Mouse (Mus musculus) macrophage (primary cell): Measurements from ENCODE around the gene Mgat4d. TPM values are rescaled to one million over a fixed set of nuclear protein-coding genes. Genes with fewer than 3 reads are reported as not detected.
"Not testable (repeated sequence)": the region's sequence is repeated elsewhere in the genome, so short reads cannot be mapped to it uniquely, and the experiment has no call there.

Source experiments
- H3K27ac ChIP-seq: fragments of 350-480 bp; formaldehyde crosslinking; 2 replicates; pipeline ENCODE4 v1.9.0; 2021
- H3K36me3 ChIP-seq: fragments of 350-480 bp; formaldehyde crosslinking; 2 replicates; pipeline ENCODE4 v1.9.0; 2021; ENCODE audit errors: inconsistent target
- H3K4me3 ChIP-seq: fragments of 350-480 bp; formaldehyde crosslinking; 2 replicates; pipeline ENCODE4 v1.9.0; 2021; ENCODE audit errors: inconsistent target
- H3K79me2 ChIP-seq: fragments of 350-480 bp; formaldehyde crosslinking; 2 replicates; pipeline ENCODE4 v1.9.0; 2021; ENCODE audit errors: inconsistent target
- WGBS: methylation state at CpG from one replicate; pipeline ENCODE4 v1.1.7; 2026; ENCODE audit warnings: inconsistent platforms; ENCODE audit not compliant: missing documents; 5-methylcytosine and 5-hydroxymethylcytosine counted together
- polyA plus RNA-seq: library from polyadenylated mRNA; stranded (reverse); fragments of 250-400 nt; gene quantifications from 3 replicates; pipeline ENCODE4 v1.2.4, GENCODE M21; 2018; ENCODE audit warnings: inconsistent platforms
- total RNA-seq, 78 experiments: library from RNA; depleted of rRNA; stranded (reverse); fragments of 250-400 nt; gene quantifications; 1 replicate in 9 of 78; 2 replicates in 24 of 78; 3 replicates in 43 of 78; 4 replicates in 2 of 78; pipeline ENCODE4 v1.2.4; 2018; ENCODE audit warnings: inconsistent platforms in 56 of 78

Gene Mgat4d
- total RNA-seq (2018; cell fraction: chromatin; rRNA removed): not detected
- not detected for total RNA-seq (2018; cell fraction: cytosol; rRNA removed)
- not detected for total RNA-seq (2018; cell fraction: nucleus; rRNA removed)
- polyA plus RNA-seq: not detected in 3 replicates

DNA sequence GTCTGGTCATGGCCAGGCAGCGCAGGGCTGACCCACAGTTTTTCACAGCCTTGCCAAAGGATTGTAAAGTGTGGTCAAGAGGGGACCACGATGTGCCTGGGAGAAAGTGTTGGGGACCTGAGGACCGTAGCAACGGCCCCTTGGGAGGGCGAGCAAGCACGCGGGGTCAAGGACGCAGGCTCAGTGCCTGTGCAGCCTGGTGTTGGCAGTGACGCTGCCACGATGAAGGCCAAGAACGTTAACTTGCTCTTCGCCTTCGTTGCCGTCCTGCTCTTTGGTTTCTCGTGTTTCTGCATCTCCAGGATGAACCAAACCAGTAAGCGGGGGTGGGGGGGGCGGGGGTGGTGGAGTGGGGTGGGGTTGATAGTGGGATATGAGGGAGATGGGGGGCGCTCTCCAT is at the start of gene Mgat4d:
TSS of gene Mgat4d (plus strand) at position 209 of the 400 bp plus-strand sequence.
- H3K4me3 ChIP-seq: no peak within 1 kb of the TSS
- WGBS: 84% methylated on average over 17 of the region's 18 CpGs

DNA sequence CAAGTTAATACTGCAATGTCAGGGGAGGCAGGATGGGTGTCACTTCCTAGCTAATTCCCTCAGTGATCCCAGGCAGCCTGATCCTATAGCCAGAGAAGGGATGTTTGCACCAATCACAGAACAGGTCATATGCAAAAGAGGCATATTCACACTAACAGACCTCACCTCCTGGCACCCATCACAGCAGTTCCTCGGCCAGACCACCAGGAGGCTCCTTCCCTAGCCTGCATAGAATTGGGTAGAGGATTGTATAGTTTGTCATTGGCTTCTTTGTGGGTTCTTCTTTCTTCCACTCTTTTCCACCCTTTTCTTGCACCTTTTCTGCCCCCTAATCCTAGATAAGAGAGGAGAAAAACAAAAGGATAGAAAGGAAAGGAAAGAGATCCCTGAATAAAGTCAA is 48.1 kb upstream of the Mgat4d start:
- Histone ChIP-seq H3K4me3 (no peak overlapping the region), H3K36me3 (no peaks in the 10 kb centered on the region), H3K27ac (no peak overlapping the region), H3K79me2 (no peaks in the 10 kb centered on the region)
- WGBS: 50% methylated on average over 1 of the region's 1 CpGs

More for the DNA sequence above, at the start of gene Mgat4d:
- Histone ChIP-seq H3K27ac (no peak within 1 kb of the TSS), H3K36me3 (no peaks in the 10 kb centered on the region), H3K79me2 (no peaks in the 10 kb centered on the region)

DNA sequence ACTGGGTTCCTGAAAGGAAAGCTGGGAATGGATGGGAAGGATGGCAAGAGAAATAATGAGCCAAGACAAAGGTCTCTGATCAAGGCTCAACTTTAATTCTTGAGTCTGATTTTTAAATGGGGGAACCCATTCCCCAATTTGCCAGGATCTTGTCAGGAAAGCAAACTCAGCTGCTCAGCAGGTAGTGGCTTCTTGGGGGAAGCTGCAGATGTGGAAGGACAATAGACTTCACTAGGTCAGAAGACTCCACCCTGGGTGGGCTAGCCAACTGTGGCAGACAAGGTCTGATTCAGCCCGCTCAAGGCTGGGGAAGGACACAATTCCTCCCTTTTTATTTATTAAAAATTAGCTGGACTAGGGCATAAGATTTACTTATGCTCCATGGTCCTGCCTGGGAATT is 43.3 kb upstream of the Mgat4d start:
- Histone ChIP-seq H3K36me3 (no peaks in the 10 kb centered on the region), H3K4me3 (no peak overlapping the region), H3K79me2 (no peaks in the 10 kb centered on the region), H3K27ac (no peak overlapping the region)
- 100% methylated on average over 1 of the region's 1 CpGs for WGBS

DNA sequence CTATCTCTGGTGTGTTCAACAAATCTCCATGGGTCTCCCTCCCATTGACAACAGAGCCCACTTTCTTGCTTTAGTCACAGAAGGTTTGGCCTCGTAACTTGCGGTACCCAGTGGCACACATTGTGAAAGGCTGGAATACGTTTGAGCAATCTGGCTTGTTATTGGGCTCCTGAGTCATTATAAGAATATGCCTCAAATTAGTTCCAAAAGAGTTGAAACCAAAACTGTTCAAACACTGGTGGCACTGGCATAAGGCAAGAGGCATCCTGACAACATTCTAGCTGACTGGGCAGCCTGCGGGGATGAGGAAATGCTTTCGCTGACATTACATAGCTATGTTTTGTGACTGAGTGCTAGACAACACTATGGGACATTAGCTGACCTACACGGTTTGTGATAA is 38.4 kb upstream of the Mgat4d start:
- Histone ChIP-seq H3K27ac (no peak overlapping the region), H3K4me3 (no peak overlapping the region), H3K36me3 (no peaks in the 10 kb centered on the region; the same call in 1 of the 2 replicates), H3K79me2 (no peaks in the 10 kb centered on the region)
- WGBS: 92% methylated on average over 6 of the region's 6 CpGs

DNA sequence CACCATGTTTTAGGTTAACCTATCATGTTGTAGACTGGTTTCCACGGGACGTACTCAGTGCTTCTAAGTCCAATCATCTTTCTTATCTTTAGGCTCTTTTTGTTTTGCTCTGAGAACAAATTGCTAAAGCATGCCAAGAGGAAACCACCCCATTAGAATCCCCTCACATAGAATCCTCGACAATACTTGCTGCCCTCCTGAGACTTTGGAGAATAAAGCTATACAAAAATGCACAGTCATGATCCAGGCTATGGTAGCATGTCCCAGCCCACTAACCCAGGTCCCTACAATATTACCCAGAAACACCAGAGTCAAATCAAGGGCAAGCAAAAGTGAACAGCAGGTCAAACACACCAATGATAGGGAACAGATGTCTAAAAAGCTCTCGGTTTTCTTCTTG is 33.2 kb upstream of the Mgat4d start:
- not testable (repeated sequence) for H3K27ac ChIP-seq, H3K79me2 ChIP-seq, H3K4me3 ChIP-seq
- 91% methylated on average over 4 of the region's 4 CpGs for WGBS
- H3K36me3 ChIP-seq: peaks cover 45% of the 10 kb centered on the region

DNA sequence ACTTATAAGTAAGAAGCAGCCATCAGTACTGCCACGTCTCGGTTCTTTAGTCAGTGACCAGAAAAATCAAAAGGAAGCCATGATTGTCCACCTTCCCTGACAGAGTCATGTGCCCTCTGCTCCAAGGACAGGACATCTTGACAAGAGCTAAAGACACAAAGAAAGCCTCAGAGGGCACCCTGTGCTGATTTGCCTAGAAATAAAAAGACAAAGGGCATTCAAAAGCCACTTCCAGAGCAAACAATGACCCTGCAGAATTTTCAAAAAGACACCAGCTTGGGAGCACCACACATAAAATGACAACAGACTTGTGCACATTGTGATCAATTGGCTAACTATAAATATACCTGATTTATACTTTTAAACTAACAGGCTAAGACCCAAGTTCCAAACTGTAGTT is 32.6 kb upstream of the Mgat4d start:
- WGBS: 100% methylated on average over 2 of the region's 2 CpGs
- no peaks in the 10 kb centered on the region for H3K79me2 ChIP-seq
- no peak overlapping the region for H3K27ac ChIP-seq
- no peak overlapping the region for H3K4me3 ChIP-seq
- H3K36me3 ChIP-seq: peaks cover 49% of the 10 kb centered on the region

DNA sequence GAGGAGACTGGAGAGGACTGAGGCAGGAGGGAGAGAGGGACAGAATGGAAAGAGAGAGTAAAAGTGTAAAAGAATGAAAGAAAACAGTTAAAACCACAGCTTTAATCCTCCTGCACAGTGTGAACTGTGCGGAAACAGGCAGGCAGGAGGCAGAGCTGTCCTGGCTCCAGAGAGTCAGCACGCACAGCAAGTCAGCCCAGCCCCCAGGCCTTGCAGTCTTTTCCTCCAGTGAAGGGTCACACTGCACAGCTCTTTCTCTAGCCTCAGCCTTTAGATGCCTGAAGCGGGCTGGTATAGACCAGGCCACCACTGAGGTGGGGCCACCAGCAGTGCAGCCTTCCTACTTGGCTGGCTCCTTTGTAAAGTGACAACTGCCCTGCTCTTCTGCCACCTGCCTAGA is 27.7 kb upstream of the Mgat4d start:
- H3K27ac ChIP-seq: no peak overlapping the region
- peaks cover 62% of the 10 kb centered on the region for H3K36me3 ChIP-seq
- WGBS: 91% methylated on average over 3 of the region's 3 CpGs
- no peak overlapping the region for H3K4me3 ChIP-seq
- H3K79me2 ChIP-seq: no peaks in the 10 kb centered on the region

DNA sequence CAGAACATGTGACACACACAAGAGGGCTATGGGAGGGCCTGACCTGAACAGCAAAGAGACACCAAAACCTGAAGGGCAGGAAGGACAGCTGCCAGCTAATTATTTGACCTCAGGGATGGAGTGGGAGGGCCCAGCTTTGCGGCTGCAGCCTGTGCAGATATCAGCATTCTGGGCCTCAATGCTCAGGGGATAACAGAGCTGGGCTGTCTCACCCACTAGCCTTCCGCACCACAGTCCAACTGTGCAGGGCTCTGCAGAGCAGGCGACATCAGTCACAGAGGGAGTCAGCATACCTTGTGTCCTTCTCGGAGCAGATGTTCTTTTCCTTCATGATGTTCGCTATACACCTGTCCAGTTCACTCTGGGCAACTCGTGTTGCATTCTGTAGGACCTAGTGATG is 25.9 kb upstream of the Mgat4d start:
- Histone ChIP-seq H3K4me3 (no peak overlapping the region), H3K79me2 (no peaks in the 10 kb centered on the region), H3K27ac (no peak overlapping the region), H3K36me3 (peaks cover 50% of the 10 kb centered on the region)
- WGBS: 93% methylated on average over 6 of the region's 6 CpGs

DNA sequence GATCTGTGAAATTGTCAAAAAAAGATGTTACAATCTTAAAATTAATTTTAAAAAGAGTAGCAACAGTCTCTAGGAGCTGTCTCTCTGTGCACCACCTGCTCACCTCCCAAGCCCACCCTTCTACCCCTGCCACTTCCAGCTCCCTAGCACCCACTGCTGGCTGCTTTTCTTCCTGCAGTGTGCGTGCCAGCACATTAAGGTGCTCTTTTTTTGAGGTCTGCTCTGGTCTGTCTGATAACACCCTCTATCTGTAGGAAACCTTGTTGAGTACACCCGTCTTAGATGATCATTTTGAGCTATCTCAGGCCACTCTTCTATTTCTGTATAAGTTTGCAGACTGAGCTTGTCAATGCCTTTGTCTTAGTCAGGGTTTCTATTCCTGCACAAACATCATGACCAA is 25.2 kb upstream of the Mgat4d start:
- H3K79me2 ChIP-seq: no peaks in the 10 kb centered on the region
- H3K36me3 ChIP-seq: peaks cover 50% of the 10 kb centered on the region
- H3K4me3 ChIP-seq: no peak overlapping the region
- 95% methylated on average over 2 of the region's 2 CpGs for WGBS
- H3K27ac ChIP-seq: no peak overlapping the region

DNA sequence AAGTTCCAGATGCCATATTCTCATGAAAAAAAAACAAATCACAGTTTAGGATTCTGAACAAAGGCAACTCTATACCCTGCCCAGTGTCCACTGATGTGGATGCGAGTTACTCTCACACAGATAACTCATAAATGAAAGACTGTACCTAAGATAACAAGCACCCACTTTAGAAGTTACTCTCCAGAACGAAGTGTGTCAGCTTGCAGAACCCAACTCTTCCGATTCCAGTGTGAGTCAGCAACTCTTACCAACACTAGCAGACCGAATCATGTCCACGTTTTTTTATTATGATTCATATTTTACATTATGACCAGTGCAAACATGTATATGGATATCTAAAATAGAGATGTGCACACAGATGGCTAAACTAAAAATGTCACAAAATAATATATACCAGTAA is 20.4 kb upstream of the Mgat4d start:
- WGBS: 91% methylated on average over 5 of the region's 5 CpGs
- peaks cover 24% of the 10 kb centered on the region; the same call in 1 of the 2 replicates for H3K36me3 ChIP-seq
- H3K27ac ChIP-seq: no peak overlapping the region
- no peaks in the 10 kb centered on the region for H3K79me2 ChIP-seq
- no peak overlapping the region for H3K4me3 ChIP-seq

DNA sequence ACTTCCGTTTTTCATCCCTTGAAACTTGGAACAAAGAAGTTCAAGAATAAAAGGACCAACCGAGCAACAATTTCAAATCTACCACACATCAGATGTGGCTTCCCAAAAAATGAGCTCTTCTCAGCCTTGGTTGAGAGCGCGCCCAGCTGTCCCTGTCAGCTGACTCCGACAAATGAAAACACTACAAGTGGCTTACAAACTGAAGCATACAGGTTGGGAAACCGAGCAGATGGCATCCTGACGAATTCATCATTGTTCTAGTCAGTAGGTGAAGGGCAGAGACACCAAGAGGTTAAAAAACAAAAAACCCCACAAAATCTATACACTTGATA is 16.7 kb upstream of the Mgat4d start:
- Histone ChIP-seq H3K4me3 (peak overlapping the region; percentile 67), H3K36me3 (peaks cover 24% of the 10 kb centered on the region; the same call in 1 of the 2 replicates), H3K27ac (peak overlapping the region; percentile 15; the same call in 1 of the 2 replicates), H3K79me2 (no peaks in the 10 kb centered on the region)
- 11% methylated on average over 7 of the region's 7 CpGs for WGBS

DNA sequence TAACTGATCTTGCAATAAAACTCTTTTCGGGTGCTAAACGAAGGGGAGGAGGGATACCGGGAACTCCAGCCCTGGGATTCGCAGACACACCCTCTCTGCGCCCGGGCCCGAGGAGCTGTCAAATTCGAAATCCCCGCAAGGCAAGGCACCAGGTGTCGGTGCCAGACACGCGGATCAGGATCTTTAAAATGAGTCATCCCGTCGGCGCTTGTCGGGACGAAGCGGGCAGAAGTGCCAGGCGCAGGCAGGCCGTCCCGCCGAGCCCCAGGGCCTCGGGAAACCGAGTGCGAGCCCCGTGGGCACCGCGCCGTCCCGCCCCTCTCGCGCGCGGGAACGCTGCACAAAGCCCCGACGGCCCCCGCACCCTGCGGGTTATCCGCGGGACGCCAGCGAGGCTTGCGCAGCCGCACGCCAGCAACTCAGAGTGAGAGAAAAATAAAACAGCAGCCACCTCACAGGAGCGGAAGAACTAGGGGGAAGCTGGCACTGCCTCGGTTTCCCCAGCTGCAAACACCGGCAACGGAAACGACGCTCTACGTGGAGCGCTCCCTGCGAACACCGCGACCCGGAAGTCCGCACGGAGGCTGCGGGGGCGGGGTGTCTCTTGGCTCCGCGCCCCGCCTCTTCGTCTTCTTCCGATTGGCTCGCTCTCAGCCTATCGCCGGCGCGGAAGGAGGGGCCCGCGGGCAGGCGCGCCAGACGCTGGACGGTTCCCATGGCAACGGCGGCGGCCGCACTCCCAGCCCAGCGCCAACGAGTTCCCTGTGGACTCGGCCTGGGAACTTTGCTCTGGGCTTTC is 16.2 kb upstream of the Mgat4d start, which contains the start of gene Elmod2:
TSS of gene Elmod2 (minus strand) at position 588 of the 799 bp plus-strand sequence.
- no peaks in the 10 kb centered on the region for H3K79me2 ChIP-seq
- H3K36me3 ChIP-seq: peaks cover 22% of the 10 kb centered on the region; the same call in 1 of the 2 replicates
- peak within 1 kb of the TSS; percentile 15; the same call in 1 of the 2 replicates for H3K27ac ChIP-seq
- H3K4me3 ChIP-seq: peak within 1 kb of the TSS; percentile 67
- 2% methylated on average over 78 of the region's 85 CpGs for WGBS

DNA sequence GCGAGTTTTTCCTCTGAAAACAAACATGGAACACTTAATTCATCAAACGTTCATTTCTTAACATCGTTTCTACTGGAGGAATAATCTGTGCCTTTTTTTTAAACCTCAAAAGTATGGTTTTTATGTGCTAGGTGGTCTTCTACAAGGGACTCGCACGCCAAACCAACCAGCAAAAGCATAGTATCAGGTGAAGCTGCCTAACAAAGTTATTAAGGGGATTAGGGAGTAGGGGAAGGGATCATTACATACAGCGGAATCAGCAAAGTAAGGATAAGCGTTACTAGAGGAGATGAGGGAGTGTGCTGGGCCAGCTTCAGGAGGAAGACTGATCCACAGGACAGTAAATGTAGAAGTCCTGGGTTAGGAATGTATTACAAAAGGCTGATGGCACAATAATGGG is 15.4 kb upstream of the Mgat4d start:
- H3K4me3 ChIP-seq: peak overlapping the region; percentile 28; the same call in 1 of the 2 replicates
- H3K79me2 ChIP-seq: no peaks in the 10 kb centered on the region
- no peak overlapping the region for H3K27ac ChIP-seq
- 36% methylated on average over 7 of the region's 7 CpGs for WGBS
- 0 out of 2 replicates have a peak, but pooled peaks cover 15% of the 10 kb centered on the region for H3K36me3 ChIP-seq

DNA sequence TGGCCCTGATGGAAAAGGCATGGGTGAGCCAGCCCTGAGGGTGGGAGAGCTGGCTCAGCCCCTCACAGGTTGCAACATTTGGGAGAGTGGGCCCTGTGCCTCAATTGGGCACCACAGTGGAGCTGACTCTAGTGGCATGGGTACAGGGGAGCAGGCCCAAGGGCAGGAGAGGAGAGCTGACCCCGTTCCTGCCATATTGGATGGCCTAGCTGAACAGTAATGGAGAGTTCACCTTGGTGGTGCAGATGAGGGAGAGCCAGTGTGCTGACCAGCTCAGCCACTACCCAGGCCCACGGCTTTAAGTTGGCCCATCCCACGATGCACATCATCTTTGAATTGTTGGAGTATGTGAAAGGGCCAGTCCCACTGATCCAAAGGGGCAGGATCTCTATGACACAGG is 6.2 kb upstream of the Mgat4d start:
- 90% methylated on average over 3 of the region's 3 CpGs for WGBS
- no peak overlapping the region for H3K4me3 ChIP-seq
- no peaks in the 10 kb centered on the region for H3K79me2 ChIP-seq
- no peak overlapping the region for H3K27ac ChIP-seq
- H3K36me3 ChIP-seq: no peaks in the 10 kb centered on the region

DNA sequence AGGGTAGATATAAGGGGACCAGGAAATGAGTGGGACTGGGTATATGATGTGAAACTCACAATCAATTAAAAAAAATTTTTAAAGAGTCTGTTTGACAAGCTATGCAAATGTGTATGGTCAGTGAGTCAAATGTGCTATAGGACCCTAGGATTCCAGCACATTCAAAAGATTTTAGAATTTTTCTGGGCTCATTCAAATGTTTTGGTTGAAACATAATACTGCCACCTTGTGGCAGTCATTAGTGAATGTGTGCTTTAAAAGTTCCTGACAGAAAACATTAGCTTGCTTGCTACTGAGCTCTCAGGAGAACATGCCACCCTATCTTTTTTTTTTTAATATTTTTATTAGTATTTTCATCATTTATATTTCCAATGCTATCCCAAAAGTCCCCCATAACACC is 5.6 kb upstream of the Mgat4d start:
- H3K79me2 ChIP-seq: no peaks in the 10 kb centered on the region
- no peaks in the 10 kb centered on the region for H3K36me3 ChIP-seq
- no peak overlapping the region for H3K4me3 ChIP-seq
- no peak overlapping the region for H3K27ac ChIP-seq
